Comparison of ENCODE assay signal across 16 mouse cellular contexts in genomic region chr6:82756216-82756615, GRCm38 (mm10). TPM values are rescaled to one million over a fixed set of nuclear protein-coding genes. Genes with fewer than 3 reads are reported as not detected.
DNase-seq lines count a peak whose midpoint lies in the region; ATAC-seq and TF ChIP-seq lines count a peak whose summit lies in the region.
"Had no signal": no experiment of that assay in that cellular context is flagged by ENCODE, and none has a peak within 500 bp of the region (broad histone marks: within the 10 kb centered on the region; RNA-seq: fewer than 3 reads in every experiment).

No protein-coding gene starts in this region.

- peaks cover 4% of the 10 kb centered on the region for H3K9me3 ChIP-seq in CH12.LX (replicated peaks; ENCODE audit: low read length)
- no peaks in the 10 kb centered on the region for H3K9me3 ChIP-seq in hindbrain, embryonic 13.5 days
- H3K9me3 ChIP-seq: embryonic facial prominence, embryonic 15.5 days; kidney, embryonic 15.5 days; limb, embryonic 12.5 days; midbrain, embryonic 12.5 days; neural tube, embryonic 12.5 days had no signal

- no peak for TF ChIP-seq RAD21 in CH12.LX (IDR thresholded peaks at IDR 0.05; ENCODE audit: low read depth, low read length)

- peak overlapping the region; percentile 30; the same call in 1 of the 2 replicates for H3K4me3 ChIP-seq in gastrocnemius, adult 2 months
- H3K4me3 ChIP-seq in CH12.LX (replicated peaks in 1 of 3; ENCODE audit: low read depth in 2 of 3, low read length in 2 of 3, poor library complexity in 1 of 3) = peak overlapping the region in 1 of 3 experiments; percentile 5
- H3K4me3 ChIP-seq in hindbrain, embryonic 13.5 days = no peak overlapping the region
- H3K4me3 ChIP-seq: embryonic facial prominence, embryonic 15.5 days; kidney, embryonic 15.5 days; limb, embryonic 12.5 days; midbrain, embryonic 12.5 days; neural tube, embryonic 12.5 days had no signal

- TF ChIP-seq EP300 in CH12.LX (IDR thresholded peaks at IDR 0.05; ENCODE audit: low read length) = no peak

- H3K36me3 ChIP-seq in CH12.LX (replicated peaks in 1 of 2; ENCODE audit: control insufficient read depth in 1 of 2, insufficient read depth in 1 of 2, low read length in 1 of 2) = peaks cover 44 to 62% of the 10 kb centered on the region in 2 experiments
- no peaks in the 10 kb centered on the region for H3K36me3 ChIP-seq in hindbrain, embryonic 13.5 days
- H3K36me3 ChIP-seq: neural tube, embryonic 12.5 days had no signal

- no peak for TF ChIP-seq CTCF in gastrocnemius, adult 2 months (IDR thresholded peaks at IDR 0.05)
- TF ChIP-seq CTCF in CH12.LX (conservative IDR thresholded peaks at IDR 0.05 in 1 of 2, IDR thresholded peaks at IDR 0.05 in 1 of 2; ENCODE audit: low read depth in 2 of 2, low read length in 2 of 2) = no peak

- intact Hi-C loops in gastrocnemius, adult 2 months (cut with DNase I) = no loop called here
- intact Hi-C loops in heart, postnatal 25 days (cut with DNase I) = no loop called here
- intact Hi-C loops in left cerebral cortex, postnatal 25 days (cut with DNase I) = no loop called here

- dilution Hi-C loops in CH12.LX (cut with MboI; ENCODE audit: extremely low pct_ligation_motif_present, extremely low pct_unique_long_range_greater_than_20kb, low sequenced_read_pairs) = no loop called here

- no peak for TF ChIP-seq POLR2A in CH12.LX (IDR thresholded peaks at IDR 0.05; ENCODE audit: low read depth, low read length)

- H3K27me3 ChIP-seq in CH12.LX (replicated peaks) = no peaks in the 10 kb centered on the region
- no peaks in the 10 kb centered on the region for H3K27me3 ChIP-seq in hindbrain, embryonic 13.5 days
- H3K27me3 ChIP-seq: embryonic facial prominence, embryonic 15.5 days; kidney, embryonic 15.5 days; limb, embryonic 12.5 days; midbrain, embryonic 12.5 days; neural tube, embryonic 12.5 days had no signal

- peaks cover 31 to 72% of the 10 kb centered on the region in 2 experiments for H3K4me1 ChIP-seq in CH12.LX (ENCODE audit: control insufficient read depth in 1 of 2, insufficient read depth in 2 of 2)
- H3K4me1 ChIP-seq in hindbrain, embryonic 13.5 days (replicated peaks) = no peaks in the 10 kb centered on the region
- H3K4me1 ChIP-seq: embryonic facial prominence, embryonic 15.5 days; limb, embryonic 12.5 days; midbrain, embryonic 12.5 days; neural tube, embryonic 12.5 days had no signal

- ATAC-seq in hindbrain, embryonic 13.5 days (ENCODE audit: low FRiP score) = no peak

- peak; percentile 86 for DNase-seq in gastrocnemius, adult 2 months
- no peak for DNase-seq in gastrocnemius, postnatal 4 days (ENCODE audit: low spot score in 2 of 2)
- no peak for DNase-seq in CH12.LX (ENCODE audit: extremely low read depth)
- peak; percentile 63 to 69 for DNase-seq in gastrocnemius, adult 8-10 months (ENCODE audit: low spot score in 2 of 2)
- peak; percentile 51 for DNase-seq in heart, postnatal 25 days (ENCODE audit: low spot score)
- no peak for DNase-seq in urinary bladder, postnatal 36 days (ENCODE audit: low spot score in 2 of 2)
- DNase-seq in left cerebral cortex, postnatal 25 days (ENCODE audit: low spot score in 2 of 2) = no peak
- DNase-seq: lung, embryonic 14.5 days; retina, postnatal 1 day; thymus, adult 18-20 months had no signal

- peak overlapping the region; percentile 97 for H3K27ac ChIP-seq in gastrocnemius, adult 2 months
- H3K27ac ChIP-seq in CH12.LX (ENCODE audit: insufficient read depth, low read depth) = peak overlapping the region; percentile 66
- H3K27ac ChIP-seq in hindbrain, embryonic 13.5 days = no peak overlapping the region
- H3K27ac ChIP-seq: embryonic facial prominence, embryonic 15.5 days; kidney, embryonic 15.5 days; limb, embryonic 12.5 days; midbrain, embryonic 12.5 days; neural tube, embryonic 12.5 days had no signal

- no peak overlapping the region for H3K9ac ChIP-seq in CH12.LX (ENCODE audit: insufficient read depth, low read depth)
- no peak overlapping the region for H3K9ac ChIP-seq in hindbrain, embryonic 13.5 days
- H3K9ac ChIP-seq: embryonic facial prominence, embryonic 15.5 days; kidney, embryonic 15.5 days; limb, embryonic 12.5 days; lung, embryonic 14.5 days; midbrain, embryonic 12.5 days; neural tube, embryonic 12.5 days had no signal

- H3K4me2 ChIP-seq in CH12.LX (ENCODE audit: insufficient read depth, low read depth, poor library complexity, severe bottlenecking) = no peak overlapping the region
- no peak overlapping the region for H3K4me2 ChIP-seq in hindbrain, embryonic 13.5 days
- H3K4me2 ChIP-seq: embryonic facial prominence, embryonic 15.5 days; kidney, embryonic 15.5 days; limb, embryonic 12.5 days; lung, embryonic 14.5 days; midbrain, embryonic 12.5 days; neural tube, embryonic 12.5 days had no signal

- H3K79me2 ChIP-seq in CH12.LX (replicated peaks; ENCODE audit: control insufficient read depth, extremely low read depth, insufficient read depth, poor library complexity, severe bottlenecking) = peaks cover 78% of the 10 kb centered on the region

- 93% methylated on average over 7 of the region's 7 CpGs for WGBS in hindbrain, embryonic 13.5 days

- in situ Hi-C loops in CH12.LX (cut with MboI; ENCODE audit: low pct_ligation_motif_present, low pct_unique_long_range_greater_than_20kb, low sequenced_read_pairs) = no loop called here

TF ChIP-seq in CH12.LX, 34 proteins besides CTCF, POLR2A, EP300 and RAD21:
- TF ChIP-seq MEF2A (IDR thresholded peaks at IDR 0.05; ENCODE audit: borderline replicate concordance, low read depth, low read length) = no peak
- TF ChIP-seq CHD1 (IDR thresholded peaks at IDR 0.05; ENCODE audit: low read depth, low read length) = no peak
- no peak for TF ChIP-seq ZKSCAN1 (IDR thresholded peaks at IDR 0.05; ENCODE audit: borderline replicate concordance, low read depth, low read length)
- no peak for TF ChIP-seq UBTF (IDR thresholded peaks at IDR 0.05; ENCODE audit: low read depth, low read length)
- TF ChIP-seq SIN3A (IDR thresholded peaks at IDR 0.05; ENCODE audit: low read length) = no peak
- TF ChIP-seq TCF12 (IDR thresholded peaks at IDR 0.05; ENCODE audit: low read depth, low read length) = no peak
- no peak for TF ChIP-seq CHD2 (IDR thresholded peaks at IDR 0.05; ENCODE audit: low read length)
TF ChIP-seq in CH12.LX: peak in this region for 0.

RNA-seq across cellular contexts. Expression of gene Hk2, which starts 18.0 kb away (rescaled TPM):
- 100 to 1,000 TPM; 243 to 313 TPM for total RNA-seq in gastrocnemius, adult 2 months (2021)
- 10 to 100 TPM; 65.5 to 75.0 TPM for total RNA-seq in gastrocnemius, postnatal 4 days (2021)
- total RNA-seq in CH12.LX (2012; rRNA removed) = 127 and 149 TPM in 2 replicates
- 56.0 and 64.2 TPM in 2 replicates for total RNA-seq in CH12.LX (2014; rRNA removed)
- 68.4 and 75.3 TPM in 2 replicates for polyA plus RNA-seq in CH12.LX (2012; ENCODE audit: insufficient read length, low read depth)
- 100 to 1,000 TPM; 261 to 301 (median 287) TPM for total RNA-seq in gastrocnemius, adult 8-10 months (2022)
- total RNA-seq in heart, postnatal 25 days (2021) = 100 to 1,000 TPM; 268 to 296 TPM
- 3.7 TPM in 2 replicates for polyA plus RNA-seq in hindbrain, embryonic 13.5 days (2015; fragmentation: Nextera tagmentation; extraction: Ambion mirVana)
- total RNA-seq in left cerebral cortex, postnatal 25 days (2021) = 1 to 10 TPM; 3.2 to 4.1 TPM

RNA-seq across cellular contexts. Expression of gene Pole4, which starts 51.1 kb away (rescaled TPM):
- 10 to 100 TPM; 16.7 to 18.4 TPM for total RNA-seq in gastrocnemius, adult 2 months (2021)
- total RNA-seq in gastrocnemius, postnatal 4 days (2021) = 10 to 100 TPM; 26.3 to 26.6 TPM
- total RNA-seq in CH12.LX (2012; rRNA removed) (49.7 and 59.1 TPM in 2 replicates), CH12.LX (2014; rRNA removed) (178 and 184 TPM in 2 replicates)
- 79.8 and 88.8 TPM in 2 replicates for polyA plus RNA-seq in CH12.LX (2012; ENCODE audit: insufficient read length, low read depth)
- 10 to 100 TPM; 19.6 to 27.0 (median 20.2) TPM for total RNA-seq in gastrocnemius, adult 8-10 months (2022)
- total RNA-seq in heart, postnatal 25 days (2021) = 10 to 100 TPM; 16.8 to 21.0 TPM
- polyA plus RNA-seq in hindbrain, embryonic 13.5 days (2015; fragmentation: Nextera tagmentation; extraction: Ambion mirVana) = 103 and 104 TPM in 2 replicates
- 10 to 100 TPM; 31.4 to 31.7 TPM for total RNA-seq in left cerebral cortex, postnatal 25 days (2021)

Comparison
In these comparisons a context has a peak if more than half of its experiments do, and no peak if none do; other contexts are left out.
1. DNase-seq: peak in gastrocnemius, adult 2 months (single experiment), gastrocnemius, adult 8-10 months (2 of 2) and heart, postnatal 25 days (single experiment); none in gastrocnemius, postnatal 4 days (0 of 2), CH12.LX (single experiment), urinary bladder, postnatal 36 days (0 of 2) and left cerebral cortex, postnatal 25 days (0 of 2).
2. RNA of gene Hk2, which starts 18.0 kb away (total RNA-seq): 243 to 313 TPM in gastrocnemius, adult 2 months, 268 to 296 TPM in heart, postnatal 25 days, 261 to 301 TPM in gastrocnemius, adult 8-10 months, 56.0 to 149 TPM in CH12.LX and 65.5 to 75.0 TPM in gastrocnemius, postnatal 4 days; 3.2 to 4.1 TPM in left cerebral cortex, postnatal 25 days; every median in the first group is over 10 times any median in the second.